Mouse (Mus musculus): ENCODE data around the gene Gpbp1. TPM values are rescaled to one million over a fixed set of nuclear protein-coding genes. Genes with fewer than 3 reads are reported as not detected.
A peak's percentile ranks its signal among the peaks of the same experiment; 100 is the strongest.

Gpbp1 gene
- polyA plus RNA-seq, 1 experiment, result 20.3 TPM

DNA sequence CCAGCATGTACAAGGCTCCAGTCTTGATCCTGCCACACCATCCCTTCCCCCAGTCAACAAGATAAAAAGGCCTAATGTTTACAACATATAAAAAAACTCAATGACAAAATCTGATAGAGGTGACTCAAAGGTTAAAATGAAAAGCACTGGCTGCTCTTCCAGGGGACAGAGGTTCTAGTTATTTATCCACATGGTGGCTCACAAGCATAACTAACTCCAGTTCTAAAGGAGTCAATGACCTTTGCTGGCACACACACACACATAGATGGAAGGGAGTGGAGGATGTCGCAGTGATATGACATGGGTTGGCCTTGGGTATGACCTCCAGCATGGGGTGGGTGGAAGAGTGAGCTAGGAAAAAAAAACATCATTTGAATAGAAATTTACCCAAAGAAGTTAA lies 58.7 kb downstream of the Gpbp1 start:
- H3ac ChIP-seq (ENCODE audit: control insufficient read depth, insufficient read length), result no peak overlapping the region
- no peaks in the 10 kb centered on the region for H3K79me2 ChIP-seq (ENCODE audit: control insufficient read depth, insufficient read depth)
- peaks cover 49% of the 10 kb centered on the region for H3K36me3 ChIP-seq (ENCODE audit: control insufficient read depth, insufficient read depth)
- H3K4me3 ChIP-seq, result no peak overlapping the region
- no peaks in the 10 kb centered on the region for H3K27me3 ChIP-seq (ENCODE audit: control insufficient read depth, insufficient read depth, insufficient read length)
- no peak for TF ChIP-seq POLR2AphosphoS2 (IDR thresholded peaks at IDR 0.05; ENCODE audit: insufficient read length, low read depth)
- no peak for TF ChIP-seq SRF (IDR thresholded peaks at IDR 0.05; ENCODE audit: control insufficient read depth, insufficient read length, low read depth)
- no peak for TF ChIP-seq USF1 (IDR thresholded peaks at IDR 0.05; ENCODE audit: low read depth)
- no peak for TF ChIP-seq MYOD1 (IDR thresholded peaks at IDR 0.05; ENCODE audit: control insufficient read depth in 1 of 3, insufficient read length in 2 of 3, low read depth in 2 of 3)
- no peak for TF ChIP-seq REST (IDR thresholded peaks at IDR 0.05; ENCODE audit: insufficient read depth, insufficient read length)
- no peak for TF ChIP-seq TCF12 (IDR thresholded peaks at IDR 0.05; ENCODE audit: insufficient read depth, poor library complexity, severe bottlenecking)
- TF ChIP-seq E2F4 (IDR thresholded peaks at IDR 0.05; ENCODE audit: insufficient read depth), result no peak
- H3K4me2 ChIP-seq (ENCODE audit: low read depth), result no peak overlapping the region

GRCm38 (mm10) chr13:111421330-111421729 lies 68.6 kb downstream of the Gpbp1 start:
- H3K36me3 ChIP-seq (ENCODE audit: control insufficient read depth, insufficient read depth), result peaks cover 13% of the 10 kb centered on the region
- H3K4me3 ChIP-seq, result no peak overlapping the region
- no peak overlapping the region for H3K4me2 ChIP-seq (ENCODE audit: low read depth)
- no peak overlapping the region for H3ac ChIP-seq (ENCODE audit: control insufficient read depth, insufficient read length)
- no peaks in the 10 kb centered on the region for H3K79me2 ChIP-seq (ENCODE audit: control insufficient read depth, insufficient read depth)
- TF ChIP-seq POLR2AphosphoS2 (IDR thresholded peaks at IDR 0.05; ENCODE audit: insufficient read length, low read depth), result peak; percentile 37
- TF ChIP-seq MAX (IDR thresholded peaks at IDR 0.05; ENCODE audit: low read depth), result no peak
- no peak for TF ChIP-seq USF1 (IDR thresholded peaks at IDR 0.05; ENCODE audit: low read depth)
- TF ChIP-seq CEBPB (IDR thresholded peaks at IDR 0.05; ENCODE audit: insufficient read depth, poor library complexity, severe bottlenecking), result no peak
- TF ChIP-seq POLR2A (IDR thresholded peaks at IDR 0.05; ENCODE audit: insufficient read length, low read depth), result no peak
- no peaks in the 10 kb centered on the region for H3K27me3 ChIP-seq (ENCODE audit: control insufficient read depth, insufficient read depth, insufficient read length)

DNA sequence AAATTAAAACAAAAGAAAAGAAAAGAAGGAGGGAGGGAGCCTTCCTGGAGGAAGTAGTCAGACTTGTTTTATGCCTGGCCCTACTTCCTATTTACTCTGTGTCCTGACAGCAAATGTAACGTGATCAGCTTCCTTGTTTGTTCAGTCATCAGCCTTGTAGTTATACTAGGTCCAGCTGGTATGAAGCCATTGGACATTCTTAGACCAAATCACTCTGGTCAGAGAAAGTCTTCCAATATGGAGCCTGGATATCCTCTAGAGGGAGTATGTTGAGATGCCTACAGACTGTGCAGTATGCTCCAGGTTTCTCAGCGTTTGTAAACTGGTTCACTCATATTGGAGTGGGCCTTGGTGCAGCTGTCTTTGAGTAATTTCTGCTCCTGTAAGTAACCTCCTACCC lies 71.8 kb downstream of the Gpbp1 start:
- Histone ChIP-seq H3K4me2 (ENCODE audit: low read depth) (no peak overlapping the region), H3K27me3 (ENCODE audit: control insufficient read depth, insufficient read depth, insufficient read length) (no peaks in the 10 kb centered on the region), H3K79me2 (ENCODE audit: control insufficient read depth, insufficient read depth) (no peaks in the 10 kb centered on the region), H3K4me3 (no peak overlapping the region), H3K36me3 (ENCODE audit: control insufficient read depth, insufficient read depth) (no peaks in the 10 kb centered on the region), H3ac (ENCODE audit: control insufficient read depth, insufficient read length) (no peak overlapping the region)
- TF ChIP-seq TCF3 (IDR thresholded peaks at IDR 0.05; ENCODE audit: insufficient read length, low read depth), result no peak
- TF ChIP-seq SRF (IDR thresholded peaks at IDR 0.05; ENCODE audit: control insufficient read depth, insufficient read length, low read depth), result no peak
- TF ChIP-seq TCF12 (IDR thresholded peaks at IDR 0.05; ENCODE audit: insufficient read depth, poor library complexity, severe bottlenecking), result no peak
- no peak for TF ChIP-seq MYOG (IDR thresholded peaks at IDR 0.05; ENCODE audit: control insufficient read depth in 1 of 3, insufficient read depth in 1 of 3, insufficient read length in 2 of 3, low read depth in 2 of 3)
- no peak for TF ChIP-seq REST (IDR thresholded peaks at IDR 0.05; ENCODE audit: insufficient read depth, insufficient read length)
- TF ChIP-seq USF1 (IDR thresholded peaks at IDR 0.05; ENCODE audit: low read depth), result no peak
- TF ChIP-seq MAX (IDR thresholded peaks at IDR 0.05; ENCODE audit: low read depth), result no peak
- no peak for TF ChIP-seq MYOD1 (IDR thresholded peaks at IDR 0.05; ENCODE audit: control insufficient read depth in 1 of 3, insufficient read length in 2 of 3, low read depth in 2 of 3)
- no peak for TF ChIP-seq POLR2AphosphoS2 (IDR thresholded peaks at IDR 0.05; ENCODE audit: insufficient read length, low read depth)
- no peak for TF ChIP-seq E2F4 (IDR thresholded peaks at IDR 0.05; ENCODE audit: insufficient read depth)
- no peak for TF ChIP-seq CEBPB (IDR thresholded peaks at IDR 0.05; ENCODE audit: insufficient read depth, poor library complexity, severe bottlenecking)
- TF ChIP-seq POLR2A (IDR thresholded peaks at IDR 0.05; ENCODE audit: insufficient read length, low read depth), result no peak

DNA sequence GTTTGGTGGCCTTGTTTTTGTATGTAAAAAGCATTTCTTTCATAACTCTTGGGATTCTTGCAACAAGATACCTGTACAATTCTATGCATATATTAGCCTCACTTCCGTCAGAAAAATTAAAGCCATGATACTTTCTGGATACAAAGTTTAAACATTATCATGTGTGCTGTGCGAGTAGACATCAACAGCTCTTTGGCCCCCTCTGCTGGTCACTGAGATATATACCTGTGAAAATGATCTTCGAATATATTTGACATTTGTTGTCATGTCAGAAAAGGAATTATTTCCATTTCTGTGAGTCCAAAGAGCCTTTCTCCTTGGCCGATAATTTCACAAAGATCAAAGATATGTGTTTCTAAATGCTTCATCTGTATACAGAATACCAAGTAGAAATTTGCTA lies 76.8 kb downstream of the Gpbp1 start:
- H3K36me3 ChIP-seq (ENCODE audit: control insufficient read depth, insufficient read depth), result no peaks in the 10 kb centered on the region
- H3K79me2 ChIP-seq (ENCODE audit: control insufficient read depth, insufficient read depth), result no peaks in the 10 kb centered on the region
- TF ChIP-seq REST (IDR thresholded peaks at IDR 0.05; ENCODE audit: insufficient read depth, insufficient read length) (no peak), USF1 (IDR thresholded peaks at IDR 0.05; ENCODE audit: low read depth) (no peak), POLR2A (IDR thresholded peaks at IDR 0.05; ENCODE audit: insufficient read length, low read depth) (no peak)
- H3K27me3 ChIP-seq (ENCODE audit: control insufficient read depth, insufficient read depth, insufficient read length), result no peaks in the 10 kb centered on the region
- no peak overlapping the region for H3K4me2 ChIP-seq (ENCODE audit: low read depth)
- H3ac ChIP-seq (ENCODE audit: control insufficient read depth, insufficient read length), result no peak overlapping the region
- no peak overlapping the region for H3K4me3 ChIP-seq

DNA sequence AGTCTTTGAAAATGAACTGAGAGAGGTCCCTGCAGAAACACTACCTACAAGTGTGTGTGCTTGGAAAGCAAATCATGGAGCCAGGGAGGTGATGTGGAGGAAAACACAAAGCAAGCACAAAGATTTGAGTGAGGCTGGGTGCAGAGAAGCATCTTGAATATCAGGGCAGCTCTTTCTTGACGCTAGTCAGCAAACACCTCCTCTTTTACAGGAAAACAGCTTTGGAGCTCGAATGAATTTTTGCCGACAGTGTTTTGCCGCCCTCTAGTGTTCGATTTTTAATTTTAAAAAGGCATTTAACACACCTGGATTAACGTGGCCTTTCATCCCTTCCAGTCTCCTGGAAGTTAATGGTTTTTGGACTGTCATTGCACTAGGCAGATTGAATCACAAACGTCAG lies 79.1 kb downstream of the Gpbp1 start:
- H3K27me3 ChIP-seq (ENCODE audit: control insufficient read depth, insufficient read depth, insufficient read length), result no peaks in the 10 kb centered on the region
- no peaks in the 10 kb centered on the region for H3K79me2 ChIP-seq (ENCODE audit: control insufficient read depth, insufficient read depth)
- TF ChIP-seq CEBPB (IDR thresholded peaks at IDR 0.05; ENCODE audit: insufficient read depth, poor library complexity, severe bottlenecking), result no peak
- H3K36me3 ChIP-seq (ENCODE audit: control insufficient read depth, insufficient read depth), result no peaks in the 10 kb centered on the region
- no peak overlapping the region for H3K4me3 ChIP-seq
- H3K4me2 ChIP-seq (ENCODE audit: low read depth), result no peak overlapping the region
- no peak overlapping the region for H3ac ChIP-seq (ENCODE audit: control insufficient read depth, insufficient read length)

GRCm38 (mm10) chr13:111406859-111407389 lies 83.0 kb downstream of the Gpbp1 start:
- H3K36me3 ChIP-seq (ENCODE audit: control insufficient read depth, insufficient read depth), result no peaks in the 10 kb centered on the region
- H3K27me3 ChIP-seq (ENCODE audit: control insufficient read depth, insufficient read depth, insufficient read length), result no peaks in the 10 kb centered on the region
- H3K79me2 ChIP-seq (ENCODE audit: control insufficient read depth, insufficient read depth), result no peaks in the 10 kb centered on the region
- TF ChIP-seq MAX (IDR thresholded peaks at IDR 0.05; ENCODE audit: low read depth) (no peak), POLR2A (IDR thresholded peaks at IDR 0.05; ENCODE audit: insufficient read length, low read depth) (no peak), TCF12 (IDR thresholded peaks at IDR 0.05; ENCODE audit: insufficient read depth, poor library complexity, severe bottlenecking) (no peak), E2F4 (IDR thresholded peaks at IDR 0.05; ENCODE audit: insufficient read depth) (no peak), POLR2AphosphoS2 (IDR thresholded peaks at IDR 0.05; ENCODE audit: insufficient read length, low read depth) (no peak), MYOD1 (IDR thresholded peaks at IDR 0.05; ENCODE audit: control insufficient read depth in 1 of 3, insufficient read length in 2 of 3, low read depth in 2 of 3) (no peak), CEBPB (IDR thresholded peaks at IDR 0.05; ENCODE audit: insufficient read depth, poor library complexity, severe bottlenecking) (no peak), REST (IDR thresholded peaks at IDR 0.05; ENCODE audit: insufficient read depth, insufficient read length) (no peak), MYOG (IDR thresholded peaks at IDR 0.05; ENCODE audit: control insufficient read depth in 1 of 3, insufficient read depth in 1 of 3, insufficient read length in 2 of 3, low read depth in 2 of 3) (no peak), SRF (IDR thresholded peaks at IDR 0.05; ENCODE audit: control insufficient read depth, insufficient read length, low read depth) (no peak), USF1 (IDR thresholded peaks at IDR 0.05; ENCODE audit: low read depth) (no peak), TCF3 (IDR thresholded peaks at IDR 0.05; ENCODE audit: insufficient read length, low read depth) (no peak)
- no peak overlapping the region for H3K4me3 ChIP-seq
- no peak overlapping the region for H3ac ChIP-seq (ENCODE audit: control insufficient read depth, insufficient read length)
- no peak overlapping the region for H3K4me2 ChIP-seq (ENCODE audit: low read depth)

Data from myocyte (in vitro differentiated cells).